Mouse (Mus musculus): ENCODE measurements at regions not wholly inside any gene's neighbourhood (a gene's known extent, or its start where the extent isn't known, plus 50 kb on each side); places are given as distances from the start of the nearest gene placed in this dataset.

DNA sequence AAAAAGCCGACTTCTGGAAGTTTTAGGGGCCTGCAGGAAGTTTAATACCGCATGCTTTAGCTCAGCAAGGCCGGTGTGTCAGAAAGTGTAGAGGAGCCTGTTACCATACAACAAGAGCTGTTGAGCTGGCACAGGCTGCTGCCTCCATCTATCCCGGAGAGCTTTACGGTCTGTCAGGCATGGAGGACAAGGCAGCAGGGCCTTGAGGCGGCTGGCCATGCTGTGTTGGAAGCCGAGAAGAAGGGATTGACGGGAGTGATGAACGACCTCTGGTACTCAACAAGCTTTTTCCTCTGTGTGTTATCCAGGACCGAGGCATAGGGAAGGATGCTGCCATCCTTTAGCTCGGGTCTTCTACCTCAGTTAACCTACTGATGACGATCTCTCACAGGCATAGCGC is 146.8 kb upstream of the Mocs1 start:
- Histone ChIP-seq H3K36me3 (ENCODE audit: control insufficient read depth, insufficient read depth, low read length) (no peaks in the 10 kb centered on the region), H3K27ac (ENCODE audit: insufficient read depth, low read length) (no peak overlapping the region), H3K4me3 (ENCODE audit: extremely low read depth, insufficient read depth, insufficient read length) (no peak overlapping the region), H3K27me3 (ENCODE audit: control insufficient read depth, insufficient read depth, low read length) (no peaks in the 10 kb centered on the region), H3K4me1 (ENCODE audit: control insufficient read depth, insufficient read depth, insufficient read length) (no peaks in the 10 kb centered on the region)
- no peak for TF ChIP-seq POLR2A (IDR thresholded peaks at IDR 0.05; ENCODE audit: low read depth, low read length)
- no peak for TF ChIP-seq CTCF (IDR thresholded peaks at IDR 0.05; ENCODE audit: extremely low read depth, insufficient read depth, insufficient read length, insufficient replicate concordance)
- WGBS = 84% methylated on average over 13 of the region's 13 CpGs
- DNase-seq (ENCODE audit: low read depth in 1 of 2, low spot score in 2 of 2) = no peak

DNA sequence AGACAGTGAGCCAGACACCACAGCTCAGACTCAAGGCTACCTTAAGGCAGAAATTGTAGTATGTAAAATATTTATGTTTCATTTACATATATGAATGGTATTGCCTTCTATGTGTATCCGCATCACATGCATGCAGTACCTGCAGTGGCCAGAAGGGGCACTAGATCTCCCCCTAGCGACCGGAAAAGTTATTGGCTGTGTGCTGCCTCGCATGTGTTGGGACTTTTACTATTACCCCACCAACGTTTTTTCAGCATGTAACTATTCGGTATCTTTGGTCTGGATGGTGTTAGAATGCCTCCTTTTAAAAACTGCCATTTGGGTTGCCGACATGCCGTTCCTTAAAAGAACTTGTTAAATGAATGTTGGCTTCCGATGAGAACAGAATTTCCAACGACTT is 145.7 kb upstream of the Mocs1 start:
- H3K4me3 ChIP-seq (ENCODE audit: extremely low read depth, insufficient read depth, insufficient read length) = no peak overlapping the region
- H3K27ac ChIP-seq (ENCODE audit: insufficient read depth, low read length) = no peak overlapping the region
- H3K27me3 ChIP-seq (ENCODE audit: control insufficient read depth, insufficient read depth, low read length) = no peaks in the 10 kb centered on the region
- TF ChIP-seq POLR2A (IDR thresholded peaks at IDR 0.05; ENCODE audit: low read depth, low read length) = no peak
- no peak for TF ChIP-seq CTCF (IDR thresholded peaks at IDR 0.05; ENCODE audit: extremely low read depth, insufficient read depth, insufficient read length, insufficient replicate concordance)
- no peaks in the 10 kb centered on the region for H3K4me1 ChIP-seq (ENCODE audit: control insufficient read depth, insufficient read depth, insufficient read length)
- no peak for DNase-seq (ENCODE audit: low read depth in 1 of 2, low spot score in 2 of 2)
- H3K36me3 ChIP-seq (ENCODE audit: control insufficient read depth, insufficient read depth, low read length) = no peaks in the 10 kb centered on the region
- WGBS = 82% methylated on average over 10 of the region's 10 CpGs

DNA sequence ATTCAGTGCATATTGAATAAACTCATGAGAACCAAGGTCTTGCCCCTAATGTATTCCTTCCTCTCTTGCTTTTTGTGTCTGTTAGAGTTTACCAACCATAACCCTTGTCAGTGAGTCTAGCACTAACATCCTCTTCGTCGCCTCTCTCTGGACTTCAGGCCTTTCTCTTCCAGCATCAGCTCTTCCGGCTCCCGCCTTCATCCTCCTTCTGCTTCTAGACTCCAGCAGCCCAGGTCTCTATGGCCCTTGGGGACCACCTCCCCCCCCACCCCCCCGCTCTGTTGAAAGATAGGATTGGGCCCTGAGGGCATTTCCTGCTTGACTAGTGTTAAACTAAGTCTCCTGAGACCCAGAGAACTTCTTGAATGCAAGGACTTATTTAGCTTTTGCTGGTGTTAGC is 144.7 kb upstream of the Mocs1 start:
- TF ChIP-seq POLR2A (IDR thresholded peaks at IDR 0.05; ENCODE audit: low read depth, low read length) (no peak), CTCF (IDR thresholded peaks at IDR 0.05; ENCODE audit: extremely low read depth, insufficient read depth, insufficient read length, insufficient replicate concordance) (no peak)
- H3K4me1 ChIP-seq (ENCODE audit: control insufficient read depth, insufficient read depth, insufficient read length) = no peaks in the 10 kb centered on the region
- no peaks in the 10 kb centered on the region for H3K27me3 ChIP-seq (ENCODE audit: control insufficient read depth, insufficient read depth, low read length)
- 88% methylated on average over 5 of the region's 5 CpGs for WGBS
- H3K27ac ChIP-seq (ENCODE audit: insufficient read depth, low read length) = no peak overlapping the region
- no peak overlapping the region for H3K4me3 ChIP-seq (ENCODE audit: extremely low read depth, insufficient read depth, insufficient read length)
- DNase-seq (ENCODE audit: low read depth in 1 of 2, low spot score in 2 of 2) = no peak
- H3K36me3 ChIP-seq (ENCODE audit: control insufficient read depth, insufficient read depth, low read length) = no peaks in the 10 kb centered on the region

DNA sequence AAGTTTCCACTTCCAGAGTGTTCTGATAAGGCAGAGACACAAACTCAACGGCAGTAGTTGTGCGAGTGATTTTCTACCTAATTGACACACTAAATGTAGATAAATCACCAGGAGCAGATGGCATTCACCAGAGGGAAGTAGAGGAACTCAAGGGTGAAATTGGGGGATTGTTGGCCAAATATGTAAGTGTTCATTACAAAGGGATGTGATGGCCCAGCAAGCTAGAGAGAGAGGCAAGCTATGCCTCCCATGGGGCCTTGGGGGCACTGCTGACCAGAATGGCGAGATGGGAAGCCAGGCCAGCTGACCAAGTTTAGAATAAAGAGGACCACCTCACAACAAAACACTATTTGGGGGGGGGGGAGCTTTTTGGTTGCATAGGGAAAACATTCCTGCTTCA is 136.5 kb upstream of the Mocs1 start:
- TF ChIP-seq CTCF (IDR thresholded peaks at IDR 0.05; ENCODE audit: extremely low read depth, insufficient read depth, insufficient read length, insufficient replicate concordance) = no peak
- no peak for TF ChIP-seq POLR2A (IDR thresholded peaks at IDR 0.05; ENCODE audit: low read depth, low read length)
- no peak overlapping the region for H3K4me3 ChIP-seq (ENCODE audit: extremely low read depth, insufficient read depth, insufficient read length)
- DNase-seq (ENCODE audit: low read depth in 1 of 2, low spot score in 2 of 2) = no peak
- no peak overlapping the region for H3K27ac ChIP-seq (ENCODE audit: insufficient read depth, low read length)
- H3K27me3 ChIP-seq (ENCODE audit: control insufficient read depth, insufficient read depth, low read length) = no peaks in the 10 kb centered on the region
- no peaks in the 10 kb centered on the region for H3K36me3 ChIP-seq (ENCODE audit: control insufficient read depth, insufficient read depth, low read length)
- H3K4me1 ChIP-seq (ENCODE audit: control insufficient read depth, insufficient read depth, insufficient read length) = no peaks in the 10 kb centered on the region
- WGBS = 82% methylated on average over 3 of the region's 3 CpGs

DNA sequence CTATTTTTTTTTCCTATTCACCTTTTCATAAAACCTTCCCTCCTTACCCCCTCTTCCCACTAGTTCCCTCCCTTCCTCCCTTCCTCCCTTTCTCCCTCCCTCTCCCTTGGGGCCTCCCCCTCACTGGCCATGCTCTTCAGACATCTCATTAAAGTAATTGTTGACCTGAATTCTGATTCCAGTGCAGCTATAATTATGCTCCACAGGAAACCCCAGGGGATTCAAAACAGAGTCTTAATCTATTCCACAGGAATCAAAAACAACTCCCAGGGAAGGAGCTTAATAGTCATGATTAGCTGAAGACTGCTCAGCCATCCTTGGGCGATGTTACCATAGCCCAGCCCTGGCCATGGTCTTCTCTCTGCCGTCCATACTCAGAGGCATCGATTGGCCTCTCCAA is 123.7 kb upstream of the Mocs1 start:
- Histone ChIP-seq H3K4me1 (ENCODE audit: control insufficient read depth, insufficient read depth, insufficient read length) (no peaks in the 10 kb centered on the region), H3K27me3 (ENCODE audit: control insufficient read depth, insufficient read depth, low read length) (no peaks in the 10 kb centered on the region), H3K36me3 (ENCODE audit: control insufficient read depth, insufficient read depth, low read length) (no peaks in the 10 kb centered on the region), H3K27ac (ENCODE audit: insufficient read depth, low read length) (no peak overlapping the region), H3K4me3 (ENCODE audit: extremely low read depth, insufficient read depth, insufficient read length) (no peak overlapping the region)
- 81% methylated on average over 3 of the region's 3 CpGs for WGBS
- TF ChIP-seq CTCF (IDR thresholded peaks at IDR 0.05; ENCODE audit: extremely low read depth, insufficient read depth, insufficient read length, insufficient replicate concordance) (no peak), POLR2A (IDR thresholded peaks at IDR 0.05; ENCODE audit: low read depth, low read length) (no peak)
- no peak for DNase-seq (ENCODE audit: low read depth in 1 of 2, low spot score in 2 of 2)

DNA sequence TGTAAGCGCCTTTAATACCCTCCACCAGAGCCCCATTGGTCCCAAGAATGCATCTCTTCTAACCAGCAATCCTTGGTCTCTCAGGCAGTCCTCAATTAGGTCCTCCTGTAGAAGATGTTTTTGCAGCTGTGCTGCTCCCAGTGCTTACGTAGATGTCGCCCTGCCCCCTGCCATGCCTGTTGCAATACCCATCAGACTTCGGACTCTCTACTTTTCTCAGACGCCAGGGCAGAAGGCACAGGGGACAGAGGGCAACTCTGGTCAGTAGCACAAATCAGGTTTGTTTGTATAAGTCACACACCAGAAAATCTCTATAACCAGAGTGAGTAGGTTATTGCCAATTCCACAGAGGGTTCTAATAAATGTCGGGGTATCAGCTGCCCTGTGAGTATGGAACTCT is 123.0 kb upstream of the Mocs1 start:
- WGBS = 89% methylated on average over 6 of the region's 6 CpGs
- Histone ChIP-seq H3K27ac (ENCODE audit: insufficient read depth, low read length) (no peak overlapping the region), H3K4me1 (ENCODE audit: control insufficient read depth, insufficient read depth, insufficient read length) (no peaks in the 10 kb centered on the region), H3K4me3 (ENCODE audit: extremely low read depth, insufficient read depth, insufficient read length) (no peak overlapping the region), H3K36me3 (ENCODE audit: control insufficient read depth, insufficient read depth, low read length) (no peaks in the 10 kb centered on the region), H3K27me3 (ENCODE audit: control insufficient read depth, insufficient read depth, low read length) (no peaks in the 10 kb centered on the region)
- TF ChIP-seq CTCF (IDR thresholded peaks at IDR 0.05; ENCODE audit: extremely low read depth, insufficient read depth, insufficient read length, insufficient replicate concordance) (no peak), POLR2A (IDR thresholded peaks at IDR 0.05; ENCODE audit: low read depth, low read length) (no peak)
- DNase-seq (ENCODE audit: low read depth in 1 of 2, low spot score in 2 of 2) = no peak

DNA sequence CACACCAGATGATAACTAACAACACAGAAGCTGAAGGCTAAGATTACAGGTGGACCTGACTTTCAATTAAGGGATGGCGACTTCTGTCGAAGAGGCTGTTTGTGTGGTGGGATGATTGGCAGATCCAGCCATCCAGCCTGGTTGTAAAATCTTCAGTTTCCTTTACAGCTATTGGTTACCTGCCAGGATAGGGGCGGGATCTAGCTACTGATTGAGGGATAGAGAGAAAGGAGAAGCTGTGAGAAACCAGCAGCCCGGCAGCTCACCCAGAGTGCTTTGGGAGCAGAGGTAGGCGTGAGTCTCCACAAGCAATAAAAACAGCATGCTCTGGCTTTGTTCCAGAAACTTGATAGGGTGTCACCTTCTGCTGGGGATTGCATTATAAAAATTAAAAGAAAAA is 119.1 kb upstream of the Mocs1 start:
- WGBS = 28% methylated on average over 5 of the region's 5 CpGs
- H3K4me3 ChIP-seq (ENCODE audit: extremely low read depth, insufficient read depth, insufficient read length) = no peak overlapping the region
- no peak overlapping the region for H3K27ac ChIP-seq (ENCODE audit: insufficient read depth, low read length)
- DNase-seq (ENCODE audit: low read depth in 1 of 2, low spot score in 2 of 2) = no peak
- H3K36me3 ChIP-seq (ENCODE audit: control insufficient read depth, insufficient read depth, low read length) = no peaks in the 10 kb centered on the region
- no peaks in the 10 kb centered on the region for H3K4me1 ChIP-seq (ENCODE audit: control insufficient read depth, insufficient read depth, insufficient read length)
- TF ChIP-seq POLR2A (IDR thresholded peaks at IDR 0.05; ENCODE audit: low read depth, low read length) = no peak
- no peak for TF ChIP-seq CTCF (IDR thresholded peaks at IDR 0.05; ENCODE audit: extremely low read depth, insufficient read depth, insufficient read length, insufficient replicate concordance)
- H3K27me3 ChIP-seq (ENCODE audit: control insufficient read depth, insufficient read depth, low read length) = no peaks in the 10 kb centered on the region

Data from spleen, adult 2 months (tissue).